Mouse (Mus musculus) MEL (cell line): ENCODE measurements around the gene Aldh16a1. TPM values are rescaled to one million over a fixed set of nuclear protein-coding genes. Genes with fewer than 3 reads are reported as not detected.

ENCODE experiments used
- DNase-seq: peaks from one replicate; pipeline ENCODE4 v3.0.0; 2011; ENCODE audit warnings: low read depth, low spot score
- H3K27ac ChIP-seq: 2 replicates; pipeline ENCODE4 v1.5.1; 2012; ENCODE audit warnings: low read depth, mild to moderate bottlenecking, control low read depth, low read length, moderate library complexity; ENCODE audit not compliant: control insufficient read depth
- H3K27me3 ChIP-seq, 2 experiments: fragments of 150-350 bp in 1 of 2; sonication (generic) in 1 of 2; 2 replicates each; pipeline ENCODE4 v1.6.1; 2012; ENCODE audit warnings: low read length in 2 of 2, mild to moderate bottlenecking in 2 of 2, improper control_type of control experiment in 1 of 2, moderate library complexity in 1 of 2; ENCODE audit not compliant: insufficient read depth in 2 of 2, control insufficient read depth in 1 of 2
- H3K36me3 ChIP-seq, 2 experiments: 2 replicates each; pipeline ENCODE4 v1.6.1; 2012 to 2014; ENCODE audit warnings: low read length in 2 of 2, improper control_type of control experiment in 1 of 2, inconsistent platforms in 1 of 2, mild to moderate bottlenecking in 1 of 2; ENCODE audit not compliant: insufficient read depth in 2 of 2, control insufficient read depth in 1 of 2
- H3K4me1 ChIP-seq, 2 experiments: fragments of 150-350 bp in 1 of 2; sonication (generic) in 1 of 2; 2 replicates each; pipeline ENCODE4 v1.6.1; 2012; ENCODE audit warnings: low read length in 2 of 2, improper control_type of control experiment in 1 of 2, mild to moderate bottlenecking in 1 of 2; ENCODE audit not compliant: insufficient read depth in 2 of 2, control insufficient read depth in 1 of 2
- H3K4me3 ChIP-seq, 2 experiments: fragments of 150-350 bp in 1 of 2; sonication (generic) in 1 of 2; 2 replicates each; pipeline ENCODE4 v1.5.1; 2012; ENCODE audit warnings: low read depth in 2 of 2, low read length in 2 of 2, mild to moderate bottlenecking in 2 of 2, moderate library complexity in 2 of 2, control low read depth in 1 of 2, improper control_type of control experiment in 1 of 2; ENCODE audit not compliant: control insufficient read depth in 1 of 2, insufficient read depth in 1 of 2
- H3K79me2 ChIP-seq: 2 replicates; pipeline ENCODE4 v1.6.1; 2012; ENCODE audit warnings: mild to moderate bottlenecking, low read length, moderate library complexity; ENCODE audit not compliant: control insufficient read depth, poor library complexity, insufficient read depth
- H3K9ac ChIP-seq: 2 replicates; pipeline ENCODE4 v1.6.1; 2012; ENCODE audit warnings: low read depth, mild to moderate bottlenecking, control low read depth, low read length, moderate library complexity; ENCODE audit not compliant: control insufficient read depth, poor library complexity, severe bottlenecking
- H3K9me3 ChIP-seq: fragments of 150-350 bp; sonication (generic); replicated peaks from 2 replicates; pipeline ENCODE4 v1.6.1; 2012; ENCODE audit warnings: mild to moderate bottlenecking, low read length, improper control_type of control experiment, moderate library complexity; ENCODE audit not compliant: insufficient read depth
- BHLHE40 ChIP-seq: IDR thresholded peaks from 2 replicates; pipeline ENCODE4 v1.6.1; 2012; ENCODE audit warnings: low read depth, mild to moderate bottlenecking, inconsistent platforms, low read length, improper control_type of control experiment, borderline replicate concordance
- CHD1 ChIP-seq: IDR thresholded peaks from 2 replicates; pipeline ENCODE4 v1.6.1; 2012; ENCODE audit warnings: low read depth, mild to moderate bottlenecking, inconsistent platforms, low read length, improper control_type of control experiment
- E2F4 ChIP-seq: IDR thresholded peaks from 2 replicates; pipeline ENCODE4 v1.6.1; 2011; ENCODE audit warnings: low read depth, low read length, improper control_type of control experiment, borderline replicate concordance
- ELF1 ChIP-seq: IDR thresholded peaks from 2 replicates; pipeline ENCODE4 v1.6.1; 2014; ENCODE audit warnings: low read depth, mild to moderate bottlenecking, inconsistent platforms, low read length, improper control_type of control experiment, moderate library complexity
- EP300 ChIP-seq, 2 experiments: IDR thresholded peaks; 2 replicates each; pipeline ENCODE4 v1.6.1; 2011; ENCODE audit warnings: improper control_type of control experiment in 2 of 2, low read length in 2 of 2, low read depth in 1 of 2, mild to moderate bottlenecking in 1 of 2
- GABPA ChIP-seq: IDR thresholded peaks from 2 replicates; pipeline ENCODE4 v1.6.1; 2012; ENCODE audit warnings: low read depth, mild to moderate bottlenecking, inconsistent platforms, low read length, improper control_type of control experiment, moderate library complexity
- GATA1 ChIP-seq: IDR thresholded peaks from 2 replicates; pipeline ENCODE4 v1.6.1; 2011; ENCODE audit warnings: low read depth, low read length, improper control_type of control experiment
- JUND ChIP-seq: IDR thresholded peaks from 2 replicates; pipeline ENCODE4 v1.6.1; 2011; ENCODE audit warnings: low read depth, mild to moderate bottlenecking, improper control_type of control experiment, low read length
- MAFK ChIP-seq: IDR thresholded peaks from 2 replicates; pipeline ENCODE4 v1.6.1; 2011; ENCODE audit warnings: low read depth, mild to moderate bottlenecking, low read length, improper control_type of control experiment, borderline replicate concordance
- MAX ChIP-seq: IDR thresholded peaks from 2 replicates; pipeline ENCODE4 v1.6.1; 2011; ENCODE audit warnings: low read length, improper control_type of control experiment
- MAZ ChIP-seq: IDR thresholded peaks from 2 replicates; pipeline ENCODE4 v1.6.1; 2012; ENCODE audit warnings: low read depth, mild to moderate bottlenecking, inconsistent platforms, low read length, improper control_type of control experiment
- MEF2A ChIP-seq: IDR thresholded peaks from 2 replicates; pipeline ENCODE4 v1.6.1; 2014; ENCODE audit warnings: low read depth, mild to moderate bottlenecking, inconsistent platforms, low read length, improper control_type of control experiment; ENCODE audit not compliant: poor library complexity, insufficient replicate concordance, severe bottlenecking; ENCODE audit errors: extremely low read depth
- NELFE ChIP-seq: IDR thresholded peaks from 2 replicates; pipeline ENCODE4 v1.6.1; 2011; ENCODE audit warnings: low read depth, low read length, improper control_type of control experiment
- POLR2A ChIP-seq, 2 experiments: IDR thresholded peaks; 2 replicates each; pipeline ENCODE4 v1.6.1; 2011 to 2012; ENCODE audit warnings: low read length in 2 of 2, mild to moderate bottlenecking in 2 of 2, control low read depth in 1 of 2, improper control_type of control experiment in 1 of 2, low read depth in 1 of 2, moderate library complexity in 1 of 2; ENCODE audit not compliant: control insufficient read depth in 1 of 2, insufficient read depth in 1 of 2, poor library complexity in 1 of 2
- RAD21 ChIP-seq: IDR thresholded peaks from 2 replicates; pipeline ENCODE4 v1.6.1; 2011; ENCODE audit warnings: mild to moderate bottlenecking, low read depth, low read length, improper control_type of control experiment
- SIN3A ChIP-seq: IDR thresholded peaks from 2 replicates; pipeline ENCODE4 v1.6.1; 2012; ENCODE audit warnings: low read length, improper control_type of control experiment, inconsistent platforms
- SMC3 ChIP-seq: IDR thresholded peaks from 2 replicates; pipeline ENCODE4 v1.6.1; 2011; ENCODE audit warnings: low read depth, low read length, improper control_type of control experiment
- TBP ChIP-seq: IDR thresholded peaks from 2 replicates; pipeline ENCODE4 v1.8.0; 2011; ENCODE audit warnings: low read depth, low read length, improper control_type of control experiment
- USF1 ChIP-seq: IDR thresholded peaks from 2 replicates; pipeline ENCODE4 v1.6.1; 2014; ENCODE audit warnings: low read depth, mild to moderate bottlenecking, inconsistent platforms, low read length, improper control_type of control experiment, moderate library complexity
- USF2 ChIP-seq, 2 experiments: IDR thresholded peaks; 2 replicates each; pipeline ENCODE4 v1.6.1; 2011 to 2012; ENCODE audit warnings: improper control_type of control experiment in 2 of 2, low read length in 2 of 2, borderline replicate concordance in 1 of 2, inconsistent platforms in 1 of 2, low read depth in 1 of 2, mild to moderate bottlenecking in 1 of 2; ENCODE audit not compliant: insufficient read depth in 1 of 2
- ZC3H11A ChIP-seq: IDR thresholded peaks from 2 replicates; pipeline ENCODE4 v1.6.1; 2012; ENCODE audit warnings: low read depth, mild to moderate bottlenecking, inconsistent platforms, low read length, improper control_type of control experiment
- ZNF384 ChIP-seq: IDR thresholded peaks from 2 replicates; pipeline ENCODE4 v1.6.1; 2012; ENCODE audit warnings: low read depth, mild to moderate bottlenecking, inconsistent platforms, low read length, improper control_type of control experiment
- polyA plus RNA-seq, 2 experiments: library from polyadenylated mRNA; stranded (reverse) in 1 of 2; unstranded in 1 of 2; fragments of >175 nt in 1 of 2; fragments of >200 nt in 1 of 2; gene quantifications; 2 replicates each; pipeline versions ENCODE4 v1.2.1 to v1.2.4; 2012; ENCODE audit warnings: low replicate concordance in 2 of 2, low read depth in 1 of 2; ENCODE audit not compliant: insufficient read length in 2 of 2, insufficient read depth in 1 of 2, missing spikeins in 1 of 2
- total RNA-seq: library from RNA; depleted of rRNA; stranded (reverse); fragments of 300-350 nt; gene quantifications from 2 replicates; pipeline ENCODE4 v1.2.3, GENCODE M21; 2012

Gene Aldh16a1
- total and polyA plus RNA-seq, 3 experiments, result 33.9 to 61.6 TPM; not detected in 1

GRCm38 (mm10) chr7:45176356-45176755 lies 22.0 kb upstream of the Aldh16a1 start:
- no peak for TF ChIP-seq ELF1
- TF ChIP-seq E2F4, result no peak
- no peak for TF ChIP-seq SIN3A
- no peak for TF ChIP-seq ZC3H11A
- no peak for TF ChIP-seq TBP
- TF ChIP-seq USF2 (IDR thresholded peaks at IDR 0.05; ENCODE audit: borderline replicate concordance in 1 of 2, insufficient read depth in 1 of 2, low read depth in 1 of 2, low read length in 2 of 2), result no peak
- no peak for TF ChIP-seq SMC3
- no peak for TF ChIP-seq ZNF384
- TF ChIP-seq USF1, result no peak
- Histone ChIP-seq H3K79me2 (no peaks in the 10 kb centered on the region), H3K9me3 (no peaks in the 10 kb centered on the region), H3K4me3 (no peak overlapping the region), H3K4me1 (no peaks in the 10 kb centered on the region), H3K9ac (no peak overlapping the region), H3K36me3 (no peaks in the 10 kb centered on the region), H3K27me3 (no peaks in the 10 kb centered on the region), H3K27ac (no peak overlapping the region)
- DNase-seq, result no peak

- H3K27me3 ChIP-seq, result no peaks in the 10 kb centered on the region
- H3K9me3 ChIP-seq, result no peaks in the 10 kb centered on the region
- no peak overlapping the region for H3K27ac ChIP-seq
- no peaks in the 10 kb centered on the region for H3K36me3 ChIP-seq
- H3K4me1 ChIP-seq, result no peaks in the 10 kb centered on the region
- DNase-seq, result no peak
- H3K4me3 ChIP-seq, result no peak overlapping the region
- H3K79me2 ChIP-seq, result no peaks in the 10 kb centered on the region
- H3K9ac ChIP-seq, result no peak overlapping the region
- no peak for TF ChIP-seq MAZ
- TF ChIP-seq BHLHE40, result no peak
- no peak for TF ChIP-seq RAD21
- TF ChIP-seq GABPA, result no peak
- no peak for TF ChIP-seq JUND
- no peak for TF ChIP-seq POLR2A (IDR thresholded peaks at IDR 0.05; ENCODE audit: control insufficient read depth in 1 of 2, insufficient read depth in 1 of 2, low read depth in 1 of 2, low read length in 2 of 2, poor library complexity in 1 of 2)
- no peak for TF ChIP-seq GATA1
- TF ChIP-seq MEF2A, result no peak
- TF ChIP-seq EP300 (IDR thresholded peaks at IDR 0.05; ENCODE audit: low read depth in 1 of 2, low read length in 2 of 2), result no peak
- no peak for TF ChIP-seq MAFK
- no peak for TF ChIP-seq USF1
- TF ChIP-seq TBP, result no peak
- no peak for TF ChIP-seq MAX
- no peak for TF ChIP-seq CHD1
- TF ChIP-seq NELFE, result no peak
- TF ChIP-seq SIN3A, result no peak
Measured at GRCm38 (mm10) chr7:45175929-45176328, 21.5 kb upstream of the Aldh16a1 start.
